Mouse (Mus musculus): Measurements from ENCODE around the gene Cdnf.

DNA sequence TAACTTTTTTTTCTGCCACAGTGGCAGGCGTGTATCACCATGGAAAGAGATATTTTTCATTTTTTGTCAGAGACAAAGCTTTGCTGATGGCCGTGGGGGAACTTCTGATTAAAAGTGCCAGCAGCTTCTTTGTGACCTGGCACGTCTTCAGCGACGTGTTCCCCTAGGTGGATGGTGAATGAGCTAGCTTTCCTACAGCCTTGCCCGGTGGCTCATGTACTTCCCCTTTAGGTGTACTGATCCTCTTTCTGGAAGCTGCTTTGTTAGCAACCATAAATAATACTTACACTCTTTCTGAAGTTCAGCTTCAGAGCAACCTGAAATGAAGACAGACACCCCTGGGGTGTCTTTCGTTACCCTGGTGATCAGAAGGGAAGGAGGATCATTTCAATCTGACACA lies 61.1 kb downstream of the Cdnf start:
- no peak for TF ChIP-seq TAL1 (conservative IDR thresholded peaks at IDR 0.05; ENCODE audit: low read depth, low read length)
- no peak for TF ChIP-seq GATA1 (IDR thresholded peaks at IDR 0.05; ENCODE audit: borderline replicate concordance, low read length)
- no peak for TF ChIP-seq CTCF (IDR thresholded peaks at IDR 0.05; ENCODE audit: low read depth, low read length)
- TF ChIP-seq GATA2 (IDR thresholded peaks at IDR 0.05; ENCODE audit: borderline replicate concordance, low read depth, low read length): no peak
